Mouse (Mus musculus) neural tube, embryonic 11.5 days (tissue): Measurements from ENCODE around the gene Slc44a1. TPM values are rescaled to one million over a fixed set of nuclear protein-coding genes. Genes with fewer than 3 reads are reported as not detected.

Experiments used
- ATAC-seq: fragments of 200-750 bp; cut with Nextera tagmentation; 2 replicates; pipeline ENCODE4 v1.8.0; 2017; ENCODE audit warnings: moderate number of reproducible peaks, mild to moderate bottlenecking, moderate TSS enrichment, moderate library complexity; ENCODE audit not compliant: insufficient read depth, low FRiP score, low TSS enrichment
- DNase-seq: peaks from one replicate; pipeline ENCODE4 v3.0.0-alpha.2; 2015; ENCODE audit warnings: low spot score
- H3K27ac ChIP-seq: fragments of 300-500 bp; sonication (generic); 2 replicates; pipeline ENCODE4 v1.5.1; 2014; ENCODE audit warnings: low read depth, mild to moderate bottlenecking, low read length
- H3K27me3 ChIP-seq: fragments of 300-500 bp; sonication (generic); 2 replicates; pipeline ENCODE4 v1.6.1; 2014; ENCODE audit warnings: mild to moderate bottlenecking, low read length, mixed read lengths; ENCODE audit not compliant: control insufficient read depth, insufficient read depth
- H3K36me3 ChIP-seq: fragments of 300-500 bp; sonication (generic); 2 replicates; pipeline ENCODE4 v1.6.1; 2014; ENCODE audit warnings: mild to moderate bottlenecking, low read length, moderate library complexity, mixed read lengths; ENCODE audit not compliant: control insufficient read depth, insufficient read depth
- H3K4me1 ChIP-seq: fragments of 300-500 bp; sonication (generic); 2 replicates; pipeline ENCODE4 v1.6.1; 2014; ENCODE audit warnings: low read length, mixed read lengths; ENCODE audit not compliant: control insufficient read depth, insufficient read depth
- H3K4me2 ChIP-seq: fragments of 300-500 bp; sonication (generic); 2 replicates; pipeline ENCODE4 v1.6.1; 2014; ENCODE audit warnings: low read depth, mild to moderate bottlenecking, moderate library complexity
- H3K4me3 ChIP-seq: fragments of 300-500 bp; sonication (generic); 2 replicates; pipeline ENCODE4 v1.5.1; 2014; ENCODE audit warnings: low read depth, low read length
- H3K9ac ChIP-seq: fragments of 300-500 bp; sonication (generic); 2 replicates; pipeline ENCODE4 v1.6.1; 2014; ENCODE audit warnings: mild to moderate bottlenecking, low read length
- H3K9me3 ChIP-seq: fragments of 300-500 bp; sonication (generic); 2 replicates; pipeline ENCODE4 v1.6.1; 2016; ENCODE audit warnings: low read length; ENCODE audit not compliant: control insufficient read depth
- WGBS: fragments of 180-500 bp; shearing (Covaris S2); extraction: QIAGEN DNeasy Blood & Tissue Kit; methylation state at CpG from one replicate; pipeline ENCODE4 v1.1.7; 2014; 5-methylcytosine and 5-hydroxymethylcytosine counted together
- polyA plus RNA-seq: library from polyadenylated mRNA; unstranded; fragments of >200 nt; fragmentation: Nextera tagmentation; extraction: Ambion mirVana; gene quantifications from 2 replicates; pipeline ENCODE4 v1.2.1, GENCODE M21; 2014

Gene Slc44a1
- polyA plus RNA-seq, 1 experiment from 2014 or later = 21.7 TPM

DNA sequence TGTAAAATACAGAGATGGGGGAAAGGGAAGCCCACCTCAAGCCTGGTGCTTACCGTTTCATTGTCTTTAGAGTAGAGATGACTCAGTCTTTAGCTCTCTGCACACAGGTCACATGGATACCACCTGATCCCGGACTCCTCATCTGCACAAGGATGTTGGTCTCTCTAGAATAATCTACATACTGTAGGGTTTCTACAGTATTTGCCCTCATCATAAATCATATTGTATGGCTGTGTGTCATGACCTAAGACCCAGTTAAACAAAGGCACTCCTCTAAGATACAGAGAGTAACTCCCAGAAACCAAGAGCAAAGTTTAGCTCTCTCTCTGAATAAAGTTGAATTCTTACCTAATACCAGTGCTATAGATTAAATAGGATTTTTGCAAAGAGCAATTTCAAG is 62.6 kb downstream of the Slc44a1 start:
- H3K4me1 ChIP-seq = no peaks in the 10 kb centered on the region
- H3K4me3 ChIP-seq = no peak overlapping the region
- no peaks in the 10 kb centered on the region for H3K27me3 ChIP-seq
- no peaks in the 10 kb centered on the region for H3K9me3 ChIP-seq
- no peak overlapping the region for H3K4me2 ChIP-seq
- no peak overlapping the region for H3K9ac ChIP-seq
- ATAC-seq = no peak
- WGBS = 91% methylated on average over 2 of the region's 2 CpGs
- no peak for DNase-seq
- H3K27ac ChIP-seq = no peak overlapping the region
- no peaks in the 10 kb centered on the region for H3K36me3 ChIP-seq

DNA sequence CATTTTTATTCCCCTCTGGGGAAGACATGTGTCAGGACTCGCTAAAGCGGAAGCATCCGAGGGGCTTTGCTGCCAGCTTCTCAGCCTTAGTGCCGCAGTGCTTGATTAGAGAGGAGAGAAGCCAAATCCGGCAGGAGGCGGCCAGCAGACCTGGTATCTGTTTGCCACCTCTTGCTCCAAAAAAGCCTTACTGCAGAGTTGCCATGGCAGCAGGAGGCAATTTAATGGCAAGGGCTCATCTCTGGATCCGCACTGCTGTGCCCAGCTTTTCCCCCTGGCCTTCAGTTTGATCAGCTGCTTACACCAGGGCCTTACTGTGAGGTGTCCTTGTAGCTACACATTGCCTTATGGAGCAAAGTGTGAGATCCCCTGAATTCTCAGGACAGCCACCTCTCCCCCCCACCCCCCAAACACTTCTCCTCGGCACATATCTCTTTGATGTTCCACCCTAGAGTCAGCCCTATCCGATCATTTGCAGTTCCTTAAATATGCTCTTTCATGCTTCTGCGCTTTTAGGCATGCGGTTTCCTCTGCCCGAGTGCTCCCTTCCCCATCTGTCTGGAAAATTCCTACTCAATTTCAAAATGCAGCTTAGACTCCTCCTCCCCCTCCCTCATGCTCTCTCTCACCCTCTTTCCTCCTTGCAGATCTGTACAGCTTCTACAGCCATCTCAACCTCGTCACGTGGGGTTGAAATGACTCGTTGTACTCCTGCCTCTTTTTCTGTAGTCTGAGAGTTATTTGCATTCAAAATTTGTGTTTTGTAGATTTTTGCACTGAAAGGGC is 72.1 kb downstream of the Slc44a1 start:
- WGBS = 56% methylated on average over 15 of the region's 15 CpGs
- H3K27me3 ChIP-seq = no peaks in the 10 kb centered on the region
- H3K9me3 ChIP-seq = no peaks in the 10 kb centered on the region
- no peaks in the 10 kb centered on the region for H3K4me1 ChIP-seq
- H3K4me3 ChIP-seq = no peak overlapping the region
- no peak overlapping the region for H3K27ac ChIP-seq
- H3K9ac ChIP-seq = no peak overlapping the region
- H3K4me2 ChIP-seq = no peak overlapping the region
- no peaks in the 10 kb centered on the region for H3K36me3 ChIP-seq
- DNase-seq (no peak), ATAC-seq (no peak)

DNA sequence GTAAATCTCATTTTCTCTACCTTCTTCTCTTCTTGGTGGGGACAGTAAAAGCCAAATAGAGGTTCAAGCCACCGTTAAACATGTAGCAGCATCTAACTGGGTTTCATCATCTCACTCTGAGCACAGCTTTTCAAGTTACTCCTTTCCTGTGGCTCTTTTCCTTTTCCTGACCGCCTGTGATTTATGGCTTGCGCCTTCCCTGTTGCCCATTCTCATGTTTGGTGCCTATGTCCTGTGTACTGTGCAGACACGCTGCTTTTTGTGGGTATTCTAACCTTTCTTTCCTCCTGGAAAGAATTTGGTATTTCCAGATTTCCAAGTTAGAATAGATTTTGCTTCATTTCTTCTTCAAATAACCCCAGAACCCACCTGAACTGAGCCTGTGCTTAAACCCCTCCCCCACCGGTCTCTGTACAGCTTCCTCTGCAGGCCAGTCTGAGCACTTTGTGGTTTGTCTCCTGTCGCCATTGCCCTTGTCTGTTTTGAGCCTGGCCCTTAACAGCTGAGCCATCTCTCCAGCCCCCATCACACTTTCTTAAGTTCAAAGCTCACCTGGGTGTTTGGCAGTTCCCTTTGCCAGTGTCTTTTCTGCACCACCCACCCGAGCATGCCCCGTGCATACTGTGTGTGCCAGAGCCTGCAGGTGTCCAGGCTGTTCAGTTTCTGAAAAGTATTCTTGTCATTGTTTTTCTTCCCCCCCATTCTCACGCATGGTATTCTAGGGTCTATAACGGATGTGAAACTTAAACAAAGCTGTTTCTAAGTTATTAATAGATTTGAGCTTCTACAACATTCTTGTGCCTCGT is 73.3 kb downstream of the Slc44a1 start:
- no peak overlapping the region for H3K4me2 ChIP-seq
- ATAC-seq (no peak), DNase-seq (no peak)
- H3K4me3 ChIP-seq = no peak overlapping the region
- H3K9me3 ChIP-seq = no peaks in the 10 kb centered on the region
- no peaks in the 10 kb centered on the region for H3K27me3 ChIP-seq
- H3K9ac ChIP-seq = no peak overlapping the region
- 73% methylated on average over 11 of the region's 11 CpGs for WGBS
- no peaks in the 10 kb centered on the region for H3K4me1 ChIP-seq
- no peak overlapping the region for H3K27ac ChIP-seq
- H3K36me3 ChIP-seq = no peaks in the 10 kb centered on the region

DNA sequence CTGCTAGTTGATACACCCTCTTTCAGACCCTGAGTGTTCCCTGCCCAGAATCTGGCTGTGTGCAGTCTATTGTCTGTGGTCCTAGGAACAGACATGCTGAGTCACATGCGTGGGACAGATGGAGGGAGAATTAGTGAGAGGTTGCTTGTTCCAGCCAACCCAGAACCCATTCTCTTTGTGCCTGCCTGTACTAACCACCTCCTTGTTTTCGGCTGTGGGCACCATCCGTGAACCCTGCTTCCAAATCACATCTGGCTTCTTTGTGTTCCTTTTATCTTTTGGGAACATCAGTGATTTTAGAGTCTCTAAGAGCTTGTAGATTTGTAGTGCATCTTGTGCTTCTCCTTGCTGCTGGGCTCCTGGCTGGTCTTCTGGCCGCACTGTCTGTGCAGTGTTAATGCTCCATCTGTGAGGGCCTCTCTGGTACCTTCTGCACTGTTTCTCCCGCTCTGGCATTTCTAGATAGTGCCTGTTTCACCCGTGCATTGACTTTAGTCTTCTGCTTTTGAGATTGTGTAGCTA is 75.9 kb downstream of the Slc44a1 start:
- no peak for ATAC-seq

DNA sequence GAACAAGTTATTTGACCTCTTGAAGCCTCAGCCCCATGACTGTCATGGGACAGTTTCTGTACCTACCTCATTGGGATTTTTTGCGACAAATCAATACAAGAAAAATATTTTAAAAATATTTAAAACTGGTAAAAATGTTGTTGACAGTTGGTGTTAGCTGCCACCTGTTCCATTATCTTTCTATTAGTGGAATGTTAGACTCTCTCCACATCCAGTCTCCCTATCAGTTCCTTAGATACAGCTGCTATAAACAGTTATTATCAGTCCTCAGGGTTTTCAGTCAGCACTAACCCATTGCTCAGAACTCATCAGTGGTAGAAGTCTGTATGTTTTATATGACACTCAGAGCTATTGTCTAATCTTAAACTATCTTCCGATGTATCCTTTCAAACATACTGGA is 79.2 kb downstream of the Slc44a1 start:
- Histone ChIP-seq H3K27ac (no peak overlapping the region), H3K9me3 (no peaks in the 10 kb centered on the region), H3K4me3 (no peak overlapping the region), H3K9ac (no peak overlapping the region), H3K4me2 (no peak overlapping the region), H3K27me3 (no peaks in the 10 kb centered on the region), H3K4me1 (no peaks in the 10 kb centered on the region), H3K36me3 (no peaks in the 10 kb centered on the region)
- DNase-seq (no peak), ATAC-seq (no peak)
- 98% methylated on average over 2 of the region's 2 CpGs for WGBS

More for the DNA sequence above, 75.9 kb downstream of the Slc44a1 start:
- Histone ChIP-seq H3K9me3 (no peaks in the 10 kb centered on the region), H3K27ac (no peak overlapping the region), H3K9ac (no peak overlapping the region), H3K4me3 (no peak overlapping the region), H3K4me1 (no peaks in the 10 kb centered on the region), H3K36me3 (no peaks in the 10 kb centered on the region), H3K27me3 (no peaks in the 10 kb centered on the region), H3K4me2 (no peak overlapping the region)
- no peak for DNase-seq
- WGBS = 83% methylated on average over 6 of the region's 6 CpGs

GRCm38 (mm10) chr4:53521028-53521427 is 80.8 kb downstream of the Slc44a1 start:
- no peak overlapping the region for H3K27ac ChIP-seq
- ATAC-seq = no peak
- H3K9me3 ChIP-seq = no peaks in the 10 kb centered on the region

DNA sequence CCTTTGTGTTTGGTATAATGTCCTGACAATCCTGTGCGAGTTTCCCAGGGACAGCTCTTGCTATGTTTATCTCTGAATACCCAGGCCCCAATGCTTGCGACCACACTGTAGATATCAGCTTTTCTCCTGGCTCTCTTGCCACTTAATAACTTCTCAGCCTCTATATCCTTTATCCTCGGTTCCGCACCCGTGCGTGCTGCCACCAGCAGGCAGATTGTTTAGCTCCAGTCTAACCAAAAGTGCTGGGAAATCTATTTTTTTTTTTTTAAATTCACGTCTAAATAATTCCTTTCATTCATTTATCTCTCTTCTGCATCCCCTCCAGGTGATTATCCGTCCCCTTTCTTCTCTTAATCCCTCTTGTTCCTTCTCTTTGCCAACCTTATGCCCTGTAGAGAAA is 82.4 kb downstream of the Slc44a1 start:
- DNase-seq (no peak), ATAC-seq (no peak)
- WGBS = 86% methylated on average over 8 of the region's 8 CpGs
- Histone ChIP-seq H3K27ac (no peak overlapping the region), H3K4me1 (no peaks in the 10 kb centered on the region), H3K4me2 (no peak overlapping the region), H3K9ac (no peak overlapping the region), H3K36me3 (no peaks in the 10 kb centered on the region), H3K4me3 (no peak overlapping the region), H3K27me3 (no peaks in the 10 kb centered on the region), H3K9me3 (no peaks in the 10 kb centered on the region)

More at GRCm38 (mm10) chr4:53521028-53521427, 80.8 kb downstream of the Slc44a1 start:
- Histone ChIP-seq H3K27me3 (no peaks in the 10 kb centered on the region), H3K9ac (no peak overlapping the region), H3K4me3 (no peak overlapping the region), H3K36me3 (no peaks in the 10 kb centered on the region), H3K4me1 (no peaks in the 10 kb centered on the region), H3K4me2 (no peak overlapping the region)
- 77% methylated on average over 8 of the region's 8 CpGs for WGBS
- DNase-seq = no peak

- H3K4me3 ChIP-seq = no peak overlapping the region
- no peak overlapping the region for H3K4me2 ChIP-seq
- ATAC-seq (no peak), DNase-seq (no peak)
- no peak overlapping the region for H3K9ac ChIP-seq
- H3K27ac ChIP-seq = no peak overlapping the region
- H3K4me1 ChIP-seq = no peaks in the 10 kb centered on the region
- H3K9me3 ChIP-seq = no peaks in the 10 kb centered on the region
- H3K27me3 ChIP-seq = no peaks in the 10 kb centered on the region
- H3K36me3 ChIP-seq = no peaks in the 10 kb centered on the region
- WGBS = 91% methylated on average over 6 of the region's 6 CpGs
Measured at GRCm38 (mm10) chr4:53525503-53525902, 85.3 kb downstream of the Slc44a1 start.
